Mouse (Mus musculus): ENCODE data around the gene Kctd3. TPM values are rescaled to one million over a fixed set of nuclear protein-coding genes. Genes with fewer than 3 reads are reported as not detected.

Gene Kctd3
- polyA plus RNA-seq, 1 experiment from 2014 or later: 26.9 TPM

DNA sequence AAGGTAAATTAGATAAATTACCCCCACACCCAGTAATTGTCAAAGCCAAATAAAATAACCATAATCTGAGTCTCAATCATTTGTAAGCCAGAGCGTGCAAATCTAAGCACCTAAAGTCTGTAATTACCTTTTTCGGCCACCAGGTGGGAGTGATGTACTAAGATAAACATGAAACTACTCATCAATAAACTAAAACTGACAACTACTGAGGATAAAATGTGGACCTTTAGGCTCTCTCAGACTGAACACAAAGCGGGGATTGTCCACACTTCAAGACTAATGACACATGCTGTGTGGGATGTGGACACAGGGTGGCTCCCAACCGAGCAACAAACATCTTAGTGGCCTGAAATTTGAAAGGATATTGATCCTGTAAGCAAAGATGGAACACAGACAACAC lies 14.4 kb downstream of the Kctd3 start:
- Histone ChIP-seq H3K36me3 (ENCODE audit: insufficient read depth, low read length) (peaks cover 47% of the 10 kb centered on the region), H3K9me3 (ENCODE audit: low read length) (no peaks in the 10 kb centered on the region), H3K9ac (replicated peaks; ENCODE audit: low read length) (no peak overlapping the region), H3K4me1 (ENCODE audit: insufficient read depth, low read length) (no peaks in the 10 kb centered on the region), H3K4me2 (replicated peaks; ENCODE audit: low read depth, low read length) (no peak overlapping the region), H3K27me3 (ENCODE audit: insufficient read depth, low read length) (no peaks in the 10 kb centered on the region), H3K27ac (ENCODE audit: low read length) (no peak overlapping the region), H3K4me3 (ENCODE audit: low read length) (no peak overlapping the region)
- WGBS: 37% methylated on average over 4 of the region's 4 CpGs
- no peak for ATAC-seq (ENCODE audit: low FRiP score, low TSS enrichment)

DNA sequence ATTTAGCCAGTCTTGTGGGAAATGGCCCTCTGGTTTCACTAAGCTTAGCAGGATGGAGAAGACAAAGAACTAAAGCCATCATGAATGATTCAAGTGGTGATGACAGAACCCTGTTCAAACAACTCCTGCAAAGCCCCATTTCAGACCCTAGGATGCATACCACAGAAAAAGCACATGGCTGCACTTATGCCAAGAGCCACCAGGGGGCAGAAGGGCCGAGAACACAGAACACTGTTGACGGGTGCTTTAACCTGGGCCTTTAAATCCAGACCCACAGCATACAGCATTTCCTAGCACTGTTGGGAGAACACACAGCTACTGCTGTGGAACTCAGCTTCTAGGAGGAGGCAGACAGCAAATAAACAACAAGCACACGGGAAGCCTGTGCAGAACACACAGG lies 27.6 kb downstream of the Kctd3 start:
- Histone ChIP-seq H3K27me3 (ENCODE audit: insufficient read depth, low read length) (no peaks in the 10 kb centered on the region), H3K4me1 (ENCODE audit: insufficient read depth, low read length) (no peaks in the 10 kb centered on the region), H3K27ac (ENCODE audit: low read length) (no peak overlapping the region), H3K4me3 (ENCODE audit: low read length) (no peak overlapping the region), H3K9ac (replicated peaks; ENCODE audit: low read length) (no peak overlapping the region), H3K4me2 (replicated peaks; ENCODE audit: low read depth, low read length) (no peak overlapping the region), H3K36me3 (ENCODE audit: insufficient read depth, low read length) (peaks cover 71% of the 10 kb centered on the region), H3K9me3 (ENCODE audit: low read length) (no peaks in the 10 kb centered on the region)
- WGBS: 24% methylated on average over 3 of the region's 3 CpGs
- ATAC-seq (ENCODE audit: low FRiP score, low TSS enrichment): 0 out of 2 replicates have a peak, but pooled peaks have one; percentile 51

DNA sequence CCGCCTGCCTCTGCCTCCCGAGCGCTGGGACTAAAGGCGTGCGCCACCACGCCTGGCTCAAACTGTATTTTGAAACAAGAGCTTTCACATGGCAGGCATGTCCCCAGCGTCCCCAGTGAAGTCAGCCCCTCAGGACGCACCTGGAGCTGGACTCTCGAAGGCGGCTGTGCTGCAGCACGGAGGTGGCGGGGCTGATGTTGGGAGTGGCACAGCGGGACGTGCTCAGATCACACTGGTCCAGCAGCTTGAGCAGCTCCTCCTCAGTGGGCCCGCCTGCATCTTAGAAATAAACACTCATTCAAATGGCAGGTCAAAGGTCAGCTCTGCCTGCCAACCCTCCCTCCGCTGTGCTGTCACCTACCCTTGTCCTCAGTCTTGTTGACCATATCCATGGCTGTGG lies 33.7 kb downstream of the Kctd3 start:
- no peak for ATAC-seq (ENCODE audit: low FRiP score, low TSS enrichment)

DNA sequence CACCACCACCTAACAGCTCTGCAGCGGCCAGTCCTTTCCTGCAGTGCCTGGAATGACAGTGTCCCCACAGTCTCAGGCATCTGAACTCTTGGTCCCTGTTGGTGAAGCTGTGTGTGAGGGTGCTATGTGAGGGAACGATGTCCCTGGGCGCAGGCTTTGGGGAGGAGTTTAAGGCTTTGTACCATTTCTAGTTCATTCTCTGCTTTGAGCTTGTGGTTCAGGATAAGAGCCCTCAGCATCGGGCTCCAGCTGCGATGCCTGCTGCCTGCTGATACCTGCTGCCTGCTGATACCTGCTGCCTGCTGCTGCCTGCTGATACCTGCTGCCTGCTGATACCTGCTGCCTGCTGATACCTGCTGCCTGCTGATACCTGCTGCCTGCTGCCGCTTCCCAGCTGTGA lies 34.6 kb downstream of the Kctd3 start:
- WGBS: 94% methylated on average over 6 of the region's 6 CpGs
- H3K4me1 ChIP-seq (ENCODE audit: insufficient read depth, low read length): no peaks in the 10 kb centered on the region
- H3K4me2 ChIP-seq (replicated peaks; ENCODE audit: low read depth, low read length): no peak overlapping the region
- no peak overlapping the region for H3K4me3 ChIP-seq (ENCODE audit: low read length)
- ATAC-seq (ENCODE audit: low FRiP score, low TSS enrichment): no peak
- no peaks in the 10 kb centered on the region for H3K27me3 ChIP-seq (ENCODE audit: insufficient read depth, low read length)
- H3K9ac ChIP-seq (replicated peaks; ENCODE audit: low read length): no peak overlapping the region
- no peak overlapping the region for H3K27ac ChIP-seq (ENCODE audit: low read length)
- peaks cover 69% of the 10 kb centered on the region for H3K36me3 ChIP-seq (ENCODE audit: insufficient read depth, low read length)
- H3K9me3 ChIP-seq (ENCODE audit: low read length): no peaks in the 10 kb centered on the region

More for the DNA sequence above, 33.7 kb downstream of the Kctd3 start:
- H3K4me2 ChIP-seq (replicated peaks; ENCODE audit: low read depth, low read length): no peak overlapping the region
- H3K36me3 ChIP-seq (ENCODE audit: insufficient read depth, low read length): peaks cover 75% of the 10 kb centered on the region
- H3K4me3 ChIP-seq (ENCODE audit: low read length): no peak overlapping the region
- no peak overlapping the region for H3K27ac ChIP-seq (ENCODE audit: low read length)
- 92% methylated on average over 16 of the region's 16 CpGs for WGBS
- H3K27me3 ChIP-seq (ENCODE audit: insufficient read depth, low read length): no peaks in the 10 kb centered on the region
- H3K9ac ChIP-seq (replicated peaks; ENCODE audit: low read length): no peak overlapping the region
- no peaks in the 10 kb centered on the region for H3K4me1 ChIP-seq (ENCODE audit: insufficient read depth, low read length)
- H3K9me3 ChIP-seq (ENCODE audit: low read length): no peaks in the 10 kb centered on the region

DNA sequence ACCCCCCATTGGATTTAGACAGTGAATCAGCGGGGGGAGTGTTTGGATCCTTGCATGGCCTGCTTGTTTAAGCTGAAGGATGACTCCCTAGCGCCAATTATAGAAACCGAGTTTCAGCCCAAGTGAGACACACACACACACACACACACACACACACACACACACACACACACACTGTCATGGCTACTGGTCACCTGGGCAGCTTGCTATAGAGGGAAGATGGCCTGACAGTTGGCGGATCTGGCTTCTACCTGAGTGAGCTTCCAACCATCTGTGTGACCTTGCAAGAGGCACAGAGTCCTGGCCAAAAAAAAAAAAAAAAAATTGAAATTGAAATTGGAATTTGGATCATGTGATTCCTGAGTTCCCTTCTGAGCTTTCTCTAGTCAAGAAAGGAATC lies 55.1 kb downstream of the Kctd3 start:
- 92% methylated on average over 4 of the region's 4 CpGs for WGBS
- Histone ChIP-seq H3K4me1 (ENCODE audit: insufficient read depth, low read length) (no peaks in the 10 kb centered on the region), H3K36me3 (ENCODE audit: insufficient read depth, low read length) (no peaks in the 10 kb centered on the region), H3K27me3 (ENCODE audit: insufficient read depth, low read length) (no peaks in the 10 kb centered on the region), H3K27ac (ENCODE audit: low read length) (no peak overlapping the region), H3K4me3 (ENCODE audit: low read length) (no peak overlapping the region), H3K9ac (replicated peaks; ENCODE audit: low read length) (no peak overlapping the region), H3K9me3 (ENCODE audit: low read length) (no peaks in the 10 kb centered on the region), H3K4me2 (replicated peaks; ENCODE audit: low read depth, low read length) (no peak overlapping the region)
- ATAC-seq (ENCODE audit: low FRiP score, low TSS enrichment): no peak

GRCm38 (mm10) chr1:188951091-188951490 lies 56.5 kb downstream of the Kctd3 start:
- 86% methylated on average over 6 of the region's 6 CpGs for WGBS
- ATAC-seq (ENCODE audit: low FRiP score, low TSS enrichment): no peak
- no peaks in the 10 kb centered on the region for H3K4me1 ChIP-seq (ENCODE audit: insufficient read depth, low read length)
- H3K9ac ChIP-seq (replicated peaks; ENCODE audit: low read length): no peak overlapping the region
- H3K4me3 ChIP-seq (ENCODE audit: low read length): no peak overlapping the region
- H3K27me3 ChIP-seq (ENCODE audit: insufficient read depth, low read length): no peaks in the 10 kb centered on the region
- H3K36me3 ChIP-seq (ENCODE audit: insufficient read depth, low read length): no peaks in the 10 kb centered on the region
- H3K9me3 ChIP-seq (ENCODE audit: low read length): no peaks in the 10 kb centered on the region
- H3K27ac ChIP-seq (ENCODE audit: low read length): no peak overlapping the region
- no peak overlapping the region for H3K4me2 ChIP-seq (replicated peaks; ENCODE audit: low read depth, low read length)

- ATAC-seq (ENCODE audit: low FRiP score, low TSS enrichment): no peak
- H3K36me3 ChIP-seq (ENCODE audit: insufficient read depth, low read length): no peaks in the 10 kb centered on the region
- no peak overlapping the region for H3K4me3 ChIP-seq (ENCODE audit: low read length)
- 80% methylated on average over 9 of the region's 9 CpGs for WGBS
- no peak overlapping the region for H3K9ac ChIP-seq (replicated peaks; ENCODE audit: low read length)
- no peak overlapping the region for H3K4me2 ChIP-seq (replicated peaks; ENCODE audit: low read depth, low read length)
- H3K9me3 ChIP-seq (ENCODE audit: low read length): no peaks in the 10 kb centered on the region
- H3K4me1 ChIP-seq (ENCODE audit: insufficient read depth, low read length): no peaks in the 10 kb centered on the region
- no peaks in the 10 kb centered on the region for H3K27me3 ChIP-seq (ENCODE audit: insufficient read depth, low read length)
- no peak overlapping the region for H3K27ac ChIP-seq (ENCODE audit: low read length)
Observed at GRCm38 (mm10) chr1:188948276-188948675, 59.4 kb downstream of the Kctd3 start.

GRCm38 (mm10) chr1:188947794-188948193 lies 59.8 kb downstream of the Kctd3 start:
- H3K4me1 ChIP-seq (ENCODE audit: insufficient read depth, low read length): no peaks in the 10 kb centered on the region
- H3K27ac ChIP-seq (ENCODE audit: low read length): no peak overlapping the region
- H3K36me3 ChIP-seq (ENCODE audit: insufficient read depth, low read length): no peaks in the 10 kb centered on the region
- no peak overlapping the region for H3K9ac ChIP-seq (replicated peaks; ENCODE audit: low read length)
- 68% methylated on average over 5 of the region's 5 CpGs for WGBS
- no peak overlapping the region for H3K4me2 ChIP-seq (replicated peaks; ENCODE audit: low read depth, low read length)
- no peaks in the 10 kb centered on the region for H3K9me3 ChIP-seq (ENCODE audit: low read length)
- H3K4me3 ChIP-seq (ENCODE audit: low read length): no peak overlapping the region
- no peaks in the 10 kb centered on the region for H3K27me3 ChIP-seq (ENCODE audit: insufficient read depth, low read length)
- no peak for ATAC-seq (ENCODE audit: low FRiP score, low TSS enrichment)

- Histone ChIP-seq H3K4me3 (ENCODE audit: low read length) (no peak overlapping the region), H3K27ac (ENCODE audit: low read length) (no peak overlapping the region), H3K36me3 (ENCODE audit: insufficient read depth, low read length) (no peaks in the 10 kb centered on the region), H3K4me1 (ENCODE audit: insufficient read depth, low read length) (no peaks in the 10 kb centered on the region), H3K9ac (replicated peaks; ENCODE audit: low read length) (no peak overlapping the region), H3K27me3 (ENCODE audit: insufficient read depth, low read length) (no peaks in the 10 kb centered on the region), H3K4me2 (replicated peaks; ENCODE audit: low read depth, low read length) (no peak overlapping the region), H3K9me3 (ENCODE audit: low read length) (no peaks in the 10 kb centered on the region)
- ATAC-seq (ENCODE audit: low FRiP score, low TSS enrichment): no peak
- 77% methylated on average over 11 of the region's 11 CpGs for WGBS
Observed at GRCm38 (mm10) chr1:188946849-188947248, 60.8 kb downstream of the Kctd3 start.

DNA sequence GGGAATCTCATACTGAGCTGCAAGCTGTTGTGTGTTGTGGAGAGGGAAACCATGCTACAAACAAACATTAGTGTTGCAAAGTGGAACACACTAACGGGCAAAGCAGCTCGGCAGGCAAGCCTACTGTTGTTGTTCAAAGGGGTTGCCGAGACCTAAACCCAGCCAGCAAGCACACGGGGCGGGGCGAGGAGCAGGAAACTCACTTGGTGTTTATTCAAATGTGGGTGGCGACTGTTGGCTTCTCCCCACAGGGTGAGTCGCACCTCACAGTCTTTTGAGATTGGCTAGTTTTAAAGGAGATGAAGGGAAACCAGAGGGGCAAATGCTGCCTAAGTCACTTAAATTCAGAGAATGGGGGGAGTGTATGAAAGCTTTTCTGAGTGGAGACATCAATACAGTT lies 62.3 kb downstream of the Kctd3 start:
- Histone ChIP-seq H3K4me1 (ENCODE audit: insufficient read depth, low read length) (no peaks in the 10 kb centered on the region), H3K9ac (replicated peaks; ENCODE audit: low read length) (no peak overlapping the region), H3K4me3 (ENCODE audit: low read length) (no peak overlapping the region), H3K27me3 (ENCODE audit: insufficient read depth, low read length) (no peaks in the 10 kb centered on the region), H3K36me3 (ENCODE audit: insufficient read depth, low read length) (no peaks in the 10 kb centered on the region), H3K9me3 (ENCODE audit: low read length) (no peaks in the 10 kb centered on the region), H3K27ac (ENCODE audit: low read length) (no peak overlapping the region), H3K4me2 (replicated peaks; ENCODE audit: low read depth, low read length) (no peak overlapping the region)
- WGBS: 23% methylated on average over 8 of the region's 8 CpGs
- ATAC-seq (ENCODE audit: low FRiP score, low TSS enrichment): no peak

All from kidney, embryonic 16.5 days (tissue).